Mouse (Mus musculus): ENCODE measurements at regions not wholly inside any gene's neighbourhood (a gene's known extent, or its start where the extent isn't known, plus 50 kb on each side); places are given as distances from the start of the nearest gene placed in this dataset.

DNA sequence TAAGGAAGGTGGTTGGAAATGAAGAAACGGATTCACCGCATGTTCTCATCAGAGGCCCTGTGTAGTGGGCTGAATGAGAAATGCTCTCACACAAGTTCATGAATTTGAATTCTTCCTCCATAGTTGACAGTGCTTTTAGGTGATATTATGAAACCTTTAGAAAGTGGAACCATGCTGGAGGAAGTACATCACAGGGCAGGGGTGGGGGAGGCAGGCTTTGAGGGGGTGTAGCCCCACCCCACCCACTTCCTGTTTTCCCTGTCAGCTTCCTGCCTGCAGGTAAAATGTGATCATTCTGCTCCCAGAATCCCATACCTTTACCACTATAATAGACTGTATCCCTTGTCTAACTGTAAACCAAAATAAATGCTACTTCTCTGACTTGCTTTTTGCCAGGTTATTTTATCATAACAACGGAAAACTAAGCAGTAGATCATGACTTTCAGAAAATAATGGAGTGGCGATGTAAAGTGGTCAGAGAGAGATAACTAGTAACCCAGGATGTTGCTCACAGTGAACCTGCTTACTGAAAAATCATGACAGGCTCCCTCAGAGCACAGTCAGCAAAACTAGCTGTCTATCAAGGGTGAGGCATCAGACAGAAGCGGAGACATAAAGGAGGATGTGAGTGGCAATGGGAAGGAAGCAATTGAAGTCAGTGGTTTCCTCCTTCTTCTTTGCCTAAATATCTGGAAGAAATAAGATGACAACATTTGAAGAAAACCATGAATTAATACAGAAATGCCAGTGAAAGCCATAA is 230.2 kb downstream of the Rnf144a start:
- Histone ChIP-seq H3K4me1 (ENCODE audit: control insufficient read depth, insufficient read depth, low read length) (no peaks in the 10 kb centered on the region), H3K27ac (no peak overlapping the region), H3K27me3 (ENCODE audit: control insufficient read depth, insufficient read depth, low read length) (no peaks in the 10 kb centered on the region), H3K79me2 (replicated peaks; ENCODE audit: control insufficient read depth, insufficient read depth, low read length) (no peaks in the 10 kb centered on the region), H3K4me3 (no peak overlapping the region), H3K36me3 (ENCODE audit: control insufficient read depth, insufficient read depth, low read length) (no peaks in the 10 kb centered on the region), H3K9ac (ENCODE audit: low read depth, low read length) (no peak overlapping the region)
- 69% methylated on average over 5 of the region's 5 CpGs for WGBS
- DNase-seq: no peak
- TF ChIP-seq EP300 (IDR thresholded peaks at IDR 0.05; ENCODE audit: insufficient read depth, low read depth, low read length) (no peak), CTCF (IDR thresholded peaks at IDR 0.05) (no peak), POLR2A (IDR thresholded peaks at IDR 0.05; ENCODE audit: insufficient read depth, low read depth, low read length) (no peak)
- intact Hi-C loops (cut with DNase I): no loop called here

DNA sequence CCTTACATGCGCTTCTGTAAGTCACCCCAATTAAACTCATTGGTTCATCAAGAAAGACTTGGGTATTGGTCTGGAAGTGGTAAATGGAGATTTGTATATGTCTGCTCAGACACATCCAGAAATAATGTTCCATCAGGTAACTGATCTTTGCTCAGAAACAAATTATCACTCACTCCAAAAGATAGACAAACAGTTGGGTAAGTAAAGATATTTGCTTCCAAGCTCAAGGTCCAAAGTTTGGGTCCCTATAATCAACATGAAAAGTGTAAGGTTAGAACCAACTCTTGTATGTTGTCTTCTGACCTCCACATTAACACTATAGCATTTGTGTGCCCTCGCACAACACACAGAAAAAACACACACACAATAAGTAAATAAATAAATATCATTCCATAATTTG is 232.0 kb downstream of the Rnf144a start:
- 88% methylated on average over 2 of the region's 2 CpGs for WGBS
- intact Hi-C loops (cut with DNase I): no loop called here
- no peaks in the 10 kb centered on the region for H3K79me2 ChIP-seq (replicated peaks; ENCODE audit: control insufficient read depth, insufficient read depth, low read length)
- no peaks in the 10 kb centered on the region for H3K4me1 ChIP-seq (ENCODE audit: control insufficient read depth, insufficient read depth, low read length)
- no peak for DNase-seq
- no peak overlapping the region for H3K9ac ChIP-seq (ENCODE audit: low read depth, low read length)
- TF ChIP-seq POLR2A (IDR thresholded peaks at IDR 0.05; ENCODE audit: insufficient read depth, low read depth, low read length) (no peak), EP300 (IDR thresholded peaks at IDR 0.05; ENCODE audit: insufficient read depth, low read depth, low read length) (no peak), CTCF (IDR thresholded peaks at IDR 0.05) (no peak)
- H3K4me3 ChIP-seq: no peak overlapping the region
- H3K27ac ChIP-seq: no peak overlapping the region
- no peaks in the 10 kb centered on the region for H3K36me3 ChIP-seq (ENCODE audit: control insufficient read depth, insufficient read depth, low read length)
- H3K27me3 ChIP-seq (ENCODE audit: control insufficient read depth, insufficient read depth, low read length): no peaks in the 10 kb centered on the region

DNA sequence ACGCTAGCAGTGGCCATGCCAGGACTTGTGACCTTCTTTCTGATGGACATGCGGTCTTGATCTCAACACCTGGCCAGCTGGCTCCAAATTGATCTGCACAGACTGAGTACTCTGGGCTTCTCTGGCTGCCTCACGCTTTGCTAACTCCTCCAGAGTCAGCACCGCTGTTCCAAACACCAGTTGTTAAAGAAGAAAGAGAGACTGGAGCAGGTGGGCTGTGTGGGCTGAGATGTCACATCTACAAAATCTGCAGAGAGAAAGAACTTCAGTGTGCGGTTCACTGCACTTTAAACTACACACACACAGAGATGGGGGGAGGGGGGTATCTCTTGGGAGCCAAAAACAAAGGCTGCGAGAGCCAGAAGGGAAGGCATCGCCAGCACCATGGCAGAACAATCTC is 234.2 kb downstream of the Rnf144a start:
- intact Hi-C loops (cut with DNase I): no loop called here

DNA sequence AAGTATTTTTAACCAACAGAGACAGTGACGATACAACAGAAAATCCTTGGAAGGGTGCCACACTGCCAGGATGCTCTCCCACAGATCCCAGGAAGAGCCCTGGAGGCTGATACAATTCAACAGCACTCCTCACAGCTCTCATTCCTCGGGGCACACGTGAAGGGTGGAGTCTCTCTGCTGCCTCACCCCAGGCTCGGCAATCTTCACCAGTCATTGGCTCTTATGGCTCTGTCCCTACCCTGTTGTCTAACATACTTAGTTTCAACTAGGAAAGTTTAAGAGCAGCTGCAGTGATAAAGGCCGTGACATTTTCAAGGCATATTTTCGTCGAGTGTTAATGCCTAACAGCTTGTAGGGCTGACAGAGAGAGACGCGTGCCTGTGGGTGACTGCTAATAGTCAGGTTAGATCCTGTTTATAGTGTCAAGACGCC is 238.8 kb downstream of the Rnf144a start:
- no peak for DNase-seq
- WGBS: 28% methylated on average over 10 of the region's 10 CpGs
- Histone ChIP-seq H3K27me3 (ENCODE audit: control insufficient read depth, insufficient read depth, low read length) (no peaks in the 10 kb centered on the region), H3K79me2 (replicated peaks; ENCODE audit: control insufficient read depth, insufficient read depth, low read length) (no peaks in the 10 kb centered on the region), H3K9ac (ENCODE audit: low read depth, low read length) (no peak overlapping the region), H3K36me3 (ENCODE audit: control insufficient read depth, insufficient read depth, low read length) (no peaks in the 10 kb centered on the region), H3K4me3 (no peak overlapping the region), H3K4me1 (ENCODE audit: control insufficient read depth, insufficient read depth, low read length) (no peaks in the 10 kb centered on the region), H3K27ac (no peak overlapping the region)
- intact Hi-C loops (cut with DNase I): no loop called here
- TF ChIP-seq POLR2A (IDR thresholded peaks at IDR 0.05; ENCODE audit: insufficient read depth, low read depth, low read length): no peak
- TF ChIP-seq EP300 (IDR thresholded peaks at IDR 0.05; ENCODE audit: insufficient read depth, low read depth, low read length): no peak
- no peak for TF ChIP-seq CTCF (IDR thresholded peaks at IDR 0.05)

More for the DNA sequence above, 234.2 kb downstream of the Rnf144a start:
- H3K36me3 ChIP-seq (ENCODE audit: control insufficient read depth, insufficient read depth, low read length): no peaks in the 10 kb centered on the region
- no peaks in the 10 kb centered on the region for H3K79me2 ChIP-seq (replicated peaks; ENCODE audit: control insufficient read depth, insufficient read depth, low read length)
- WGBS: 84% methylated on average over 7 of the region's 7 CpGs
- no peak overlapping the region for H3K9ac ChIP-seq (ENCODE audit: low read depth, low read length)
- H3K27ac ChIP-seq: no peak overlapping the region
- H3K27me3 ChIP-seq (ENCODE audit: control insufficient read depth, insufficient read depth, low read length): no peaks in the 10 kb centered on the region
- no peaks in the 10 kb centered on the region for H3K4me1 ChIP-seq (ENCODE audit: control insufficient read depth, insufficient read depth, low read length)
- no peak overlapping the region for H3K4me3 ChIP-seq
- no peak for TF ChIP-seq CTCF (IDR thresholded peaks at IDR 0.05)
- TF ChIP-seq POLR2A (IDR thresholded peaks at IDR 0.05; ENCODE audit: insufficient read depth, low read depth, low read length): no peak
- TF ChIP-seq EP300 (IDR thresholded peaks at IDR 0.05; ENCODE audit: insufficient read depth, low read depth, low read length): no peak
- no peak for DNase-seq

DNA sequence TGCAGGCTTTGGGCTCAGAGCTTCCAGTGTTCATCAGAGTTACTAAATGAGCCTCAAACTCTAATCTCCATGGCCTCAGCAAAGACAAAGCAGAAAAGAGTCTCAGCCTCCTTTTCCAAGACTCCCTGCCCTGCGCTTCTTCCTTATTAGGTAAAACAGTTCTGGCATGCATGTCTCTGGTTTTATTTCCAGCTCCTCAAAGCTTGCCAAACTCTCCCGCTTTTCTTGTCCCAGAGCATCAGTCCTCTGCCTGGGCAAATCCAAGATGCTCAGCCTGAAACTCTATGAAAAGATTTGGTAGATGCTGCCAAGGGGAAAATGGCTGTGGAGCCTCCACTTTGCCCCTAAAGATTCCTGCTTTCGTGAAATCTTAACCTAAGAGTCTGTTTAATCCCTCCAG is 251.6 kb downstream of the Rnf144a start:
- H3K9ac ChIP-seq (ENCODE audit: low read depth, low read length): no peak overlapping the region
- no peak overlapping the region for H3K4me3 ChIP-seq
- H3K27me3 ChIP-seq (ENCODE audit: control insufficient read depth, insufficient read depth, low read length): no peaks in the 10 kb centered on the region
- H3K4me1 ChIP-seq (ENCODE audit: control insufficient read depth, insufficient read depth, low read length): no peaks in the 10 kb centered on the region; the same call in 1 of the 2 replicates
- TF ChIP-seq POLR2A (IDR thresholded peaks at IDR 0.05; ENCODE audit: insufficient read depth, low read depth, low read length) (no peak), CTCF (IDR thresholded peaks at IDR 0.05) (no peak), EP300 (IDR thresholded peaks at IDR 0.05; ENCODE audit: insufficient read depth, low read depth, low read length) (no peak)
- H3K79me2 ChIP-seq (replicated peaks; ENCODE audit: control insufficient read depth, insufficient read depth, low read length): no peaks in the 10 kb centered on the region
- H3K36me3 ChIP-seq (ENCODE audit: control insufficient read depth, insufficient read depth, low read length): no peaks in the 10 kb centered on the region
- WGBS: 55% methylated on average over 3 of the region's 3 CpGs
- no peak for DNase-seq
- H3K27ac ChIP-seq: no peak overlapping the region; the same call in 1 of the 2 replicates
- intact Hi-C loops (cut with DNase I): no loop called here

DNA sequence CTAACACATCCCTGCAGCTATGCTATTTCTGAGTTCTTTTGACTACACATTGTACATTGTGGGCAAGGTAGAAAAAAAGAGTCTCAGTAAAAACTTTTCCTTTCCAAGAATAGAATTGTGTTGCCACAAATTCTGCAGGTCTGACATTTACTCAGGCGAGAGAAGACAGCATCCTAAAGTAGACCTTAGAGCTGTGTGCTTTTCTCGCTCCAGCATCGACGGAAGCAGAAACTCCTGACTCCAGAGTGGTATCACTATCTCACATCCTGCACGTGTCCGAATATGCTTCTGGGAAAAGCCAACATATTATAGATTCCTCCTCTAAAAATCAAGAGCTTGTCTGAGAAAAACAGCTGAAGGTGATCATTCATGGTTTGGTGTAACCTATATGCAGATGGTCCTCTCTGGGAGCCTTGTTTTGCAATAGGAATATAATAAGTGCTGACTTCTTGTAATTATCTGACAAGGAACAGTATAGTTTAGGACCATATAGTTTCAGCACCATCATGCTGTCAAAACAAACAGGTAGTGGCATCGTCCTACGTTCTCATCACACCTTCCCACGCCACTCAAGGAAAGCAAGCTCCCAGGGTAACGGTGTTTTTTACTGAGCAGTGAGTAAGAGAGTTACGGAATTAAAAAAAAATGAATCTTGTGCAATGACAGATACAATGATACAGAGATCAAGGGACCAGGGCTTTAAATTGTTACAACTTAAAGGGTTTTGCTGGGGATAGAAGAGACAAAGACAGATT is 254.0 kb downstream of the Rnf144a start:
- no peak overlapping the region for H3K4me3 ChIP-seq
- intact Hi-C loops (cut with DNase I): no loop called here
- no peaks in the 10 kb centered on the region for H3K27me3 ChIP-seq (ENCODE audit: control insufficient read depth, insufficient read depth, low read length)
- no peak overlapping the region for H3K9ac ChIP-seq (ENCODE audit: low read depth, low read length)
- H3K79me2 ChIP-seq (replicated peaks; ENCODE audit: control insufficient read depth, insufficient read depth, low read length): no peaks in the 10 kb centered on the region
- H3K4me1 ChIP-seq (ENCODE audit: control insufficient read depth, insufficient read depth, low read length): no peaks in the 10 kb centered on the region; the same call in 1 of the 2 replicates
- no peak overlapping the region for H3K27ac ChIP-seq
- TF ChIP-seq CTCF (IDR thresholded peaks at IDR 0.05) (no peak), EP300 (IDR thresholded peaks at IDR 0.05; ENCODE audit: insufficient read depth, low read depth, low read length) (no peak), POLR2A (IDR thresholded peaks at IDR 0.05; ENCODE audit: insufficient read depth, low read depth, low read length) (no peak)
- DNase-seq: no peak
- H3K36me3 ChIP-seq (ENCODE audit: control insufficient read depth, insufficient read depth, low read length): no peaks in the 10 kb centered on the region
- 84% methylated on average over 11 of the region's 11 CpGs for WGBS
